Mouse (Mus musculus): Measurements from ENCODE around the gene Atp6v1f. TPM values are rescaled to one million over a fixed set of nuclear protein-coding genes. Genes with fewer than 3 reads are reported as not detected.
A peak's percentile ranks its signal among the peaks of the same experiment; 100 is the strongest.

Atp6v1f gene
- polyA plus RNA-seq, 2 experiments: 111 to 139 TPM

GRCm38 (mm10) chr6:29433804-29434795 lies 33.4 kb upstream of the Atp6v1f start:
- 5% methylated on average over 27 of the region's 27 CpGs for WGBS (ENCODE audit: insufficient replicate concordance)
- no peak overlapping the region for H3K9ac ChIP-seq (replicated peaks)
- H3K9me3 ChIP-seq (ENCODE audit: control insufficient read depth, low read length): no peaks in the 10 kb centered on the region
- ATAC-seq (ENCODE audit: insufficient read depth) (no peak), DNase-seq (ENCODE audit: low read depth in 3 of 3, low spot score in 3 of 3) (no peak)
- no peaks in the 10 kb centered on the region for H3K36me3 ChIP-seq (replicated peaks; ENCODE audit: control insufficient read depth, insufficient read depth, low read depth)
- H3K4me1 ChIP-seq (replicated peaks; ENCODE audit: control insufficient read depth in 2 of 2, insufficient read depth in 2 of 2, low read length in 1 of 2): no peaks in the 10 kb centered on the region
- TF ChIP-seq EP300 (IDR thresholded peaks at IDR 0.05; ENCODE audit: low read depth) (no peak), CTCF (IDR thresholded peaks at IDR 0.05; ENCODE audit: low read depth) (no peak)
- peaks cover 43% of the 10 kb centered on the region for H3K27me3 ChIP-seq (ENCODE audit: control insufficient read depth, insufficient read depth, low read length)
- H3K27ac ChIP-seq: no peak overlapping the region
- peak overlapping the region; percentile 16 to 35; a peak in 2 of 4 replicates for H3K4me3 ChIP-seq (ENCODE audit: insufficient read depth in 1 of 2, low read depth in 2 of 2, low read length in 2 of 2)
- H3K4me2 ChIP-seq (ENCODE audit: low read depth): no peak overlapping the region; the same call in 1 of the 2 replicates

GRCm38 (mm10) chr6:29434911-29435691 lies 32.4 kb upstream of the Atp6v1f start:
- H3K9ac ChIP-seq (replicated peaks): no peak overlapping the region
- no peaks in the 10 kb centered on the region for H3K9me3 ChIP-seq (ENCODE audit: control insufficient read depth, low read length)
- TF ChIP-seq EP300 (IDR thresholded peaks at IDR 0.05; ENCODE audit: low read depth) (no peak), CTCF (IDR thresholded peaks at IDR 0.05; ENCODE audit: low read depth) (no peak)
- peak overlapping the region in 1 of 2 experiments; percentile 1; a peak in 1 of 4 replicates for H3K4me3 ChIP-seq (ENCODE audit: insufficient read depth in 1 of 2, low read depth in 2 of 2, low read length in 2 of 2)
- H3K36me3 ChIP-seq (replicated peaks; ENCODE audit: control insufficient read depth, insufficient read depth, low read depth): no peaks in the 10 kb centered on the region
- WGBS (ENCODE audit: insufficient replicate concordance): under 1% methylated on average over 13 of the region's 13 CpGs
- DNase-seq (ENCODE audit: low read depth in 3 of 3, low spot score in 3 of 3): no peak
- no peak for ATAC-seq (ENCODE audit: insufficient read depth)
- H3K4me1 ChIP-seq (replicated peaks; ENCODE audit: control insufficient read depth in 2 of 2, insufficient read depth in 2 of 2, low read length in 1 of 2): no peaks in the 10 kb centered on the region
- no peak overlapping the region for H3K4me2 ChIP-seq (ENCODE audit: low read depth)
- H3K27me3 ChIP-seq (ENCODE audit: control insufficient read depth, insufficient read depth, low read length): peaks cover 43% of the 10 kb centered on the region
- H3K27ac ChIP-seq: no peak overlapping the region

GRCm38 (mm10) chr6:29435940-29436451 lies 31.5 kb upstream of the Atp6v1f start:
- H3K36me3 ChIP-seq (replicated peaks; ENCODE audit: control insufficient read depth, insufficient read depth, low read depth): no peaks in the 10 kb centered on the region
- H3K4me1 ChIP-seq (replicated peaks; ENCODE audit: control insufficient read depth in 2 of 2, insufficient read depth in 2 of 2, low read length in 1 of 2): no peaks in the 10 kb centered on the region
- H3K27ac ChIP-seq: no peak overlapping the region
- ATAC-seq (ENCODE audit: insufficient read depth): no peak
- no peaks in the 10 kb centered on the region for H3K9me3 ChIP-seq (ENCODE audit: control insufficient read depth, low read length)
- no peak for DNase-seq (ENCODE audit: low read depth in 3 of 3, low spot score in 3 of 3)
- H3K4me3 ChIP-seq (ENCODE audit: insufficient read depth in 1 of 2, low read depth in 2 of 2, low read length in 2 of 2): peak overlapping the region in 1 of 2 experiments; percentile 2; a peak in 1 of 4 replicates
- peaks cover 43% of the 10 kb centered on the region for H3K27me3 ChIP-seq (ENCODE audit: control insufficient read depth, insufficient read depth, low read length)
- no peak overlapping the region for H3K9ac ChIP-seq (replicated peaks)
- WGBS (ENCODE audit: insufficient replicate concordance): 27% methylated on average over 6 of the region's 6 CpGs
- TF ChIP-seq EP300 (IDR thresholded peaks at IDR 0.05; ENCODE audit: low read depth) (no peak), CTCF (IDR thresholded peaks at IDR 0.05; ENCODE audit: low read depth) (no peak)
- H3K4me2 ChIP-seq (ENCODE audit: low read depth): no peak overlapping the region

- Histone ChIP-seq H3K27me3 (ENCODE audit: control insufficient read depth, insufficient read depth, low read length) (peaks cover 40% of the 10 kb centered on the region), H3K36me3 (replicated peaks; ENCODE audit: control insufficient read depth, insufficient read depth, low read depth) (no peaks in the 10 kb centered on the region), H3K4me3 (ENCODE audit: insufficient read depth in 1 of 2, low read depth in 2 of 2, low read length in 2 of 2) (no peak overlapping the region), H3K27ac (no peak overlapping the region), H3K4me1 (replicated peaks; ENCODE audit: control insufficient read depth in 2 of 2, insufficient read depth in 2 of 2, low read length in 1 of 2) (no peaks in the 10 kb centered on the region), H3K4me2 (ENCODE audit: low read depth) (no peak overlapping the region), H3K9me3 (ENCODE audit: control insufficient read depth, low read length) (no peaks in the 10 kb centered on the region), H3K9ac (replicated peaks) (no peak overlapping the region)
- ATAC-seq (ENCODE audit: insufficient read depth): no peak
- no peak for TF ChIP-seq EP300 (IDR thresholded peaks at IDR 0.05; ENCODE audit: low read depth)
- no peak for TF ChIP-seq CTCF (IDR thresholded peaks at IDR 0.05; ENCODE audit: low read depth)
- 14% methylated on average over 11 of the region's 11 CpGs for WGBS (ENCODE audit: insufficient replicate concordance)
- DNase-seq (ENCODE audit: low read depth in 3 of 3, low spot score in 3 of 3): no peak
Measured at GRCm38 (mm10) chr6:29436461-29436934, 31.0 kb upstream of the Atp6v1f start.
